8 mouse cellular contexts compared by ENCODE assay signal in genomic region chr11:76540973-76541372, GRCm38 (mm10).
DNase-seq lines count a peak whose midpoint lies in the region; ATAC-seq lines count a peak whose summit lies in the region.

No protein-coding gene starts in this region.

- H3K9ac ChIP-seq in heart, embryonic 12.5 days = no peak overlapping the region

- WGBS in heart, embryonic 12.5 days = 28% methylated on average over 1 of the region's 1 CpGs

- no peak overlapping the region for H3K4me2 ChIP-seq in heart, embryonic 12.5 days

- 0 out of 2 replicates have a peak, but pooled peaks have one; percentile 42 for ATAC-seq in heart, embryonic 12.5 days (ENCODE audit: insufficient number of reproducible peaks, low FRiP score)
- ATAC-seq in megakaryocyte progenitor cell, adult 5-6 weeks (replicated peaks; ENCODE audit: poor library complexity) = peak; percentile 84

- H3K4me3 ChIP-seq in heart, embryonic 12.5 days = no peak overlapping the region

- H3K36me3 ChIP-seq in heart, embryonic 12.5 days = no peaks in the 10 kb centered on the region

- peak; percentile 83 to 94 for DNase-seq in adrenal gland, adult (ENCODE audit: inconsistent age in 2 of 2, low spot score in 1 of 2)
- no peak for DNase-seq in adrenal gland, adult 8-10 months
- DNase-seq in MN1 (ENCODE audit: low spot score) = peak; percentile 75
- peak; percentile 87 to 94 for DNase-seq in cerebellum, postnatal 14 days
- peak; percentile 61 to 88 for DNase-seq in kidney, postnatal 36 days
- peak; percentile 54 to 85 for DNase-seq in spleen, postnatal 4 days (ENCODE audit: low spot score in 2 of 2)

- no peaks in the 10 kb centered on the region for H3K27me3 ChIP-seq in heart, embryonic 12.5 days (replicated peaks)

- H3K9me3 ChIP-seq in heart, embryonic 12.5 days (replicated peaks) = no peaks in the 10 kb centered on the region

- no peaks in the 10 kb centered on the region for H3K4me1 ChIP-seq in heart, embryonic 12.5 days (replicated peaks)

- no peak overlapping the region for H3K27ac ChIP-seq in heart, embryonic 12.5 days (ENCODE audit: poor library complexity, severe bottlenecking)
